Mouse (Mus musculus) left cerebral cortex, postnatal 14 days (tissue): ENCODE data around the gene Myo16. TPM values are rescaled to one million over a fixed set of nuclear protein-coding genes. Genes with fewer than 3 reads are reported as not detected.

ENCODE experiments used
- DNase-seq, 2 experiments: peaks; one replicate each; pipeline ENCODE4 v3.0.0; 2021 to 2022; ENCODE audit warnings: low spot score in 2 of 2, mixed read lengths in 1 of 2
- intact Hi-C: fragments of 180-260 bp; cut with DNase I; formaldehyde crosslinking; loops from one replicate; pipeline ENCODE4 v1.15.1; 2025
- total RNA-seq, 2 experiments: library from RNA; stranded (reverse); gene quantifications; 2 replicates each; pipeline ENCODE4 v1.2.3; 2021

The Myo16 gene
- total RNA-seq, 2 experiments from 2014 or later, result 59.3 to 64.5 TPM

GRCm38 (mm10) chr8:10490874-10491273 lies 337.2 kb downstream of the Myo16 start:
- intact Hi-C loops, result no loop called here
- peak in 1 of 2 experiments; percentile 14 for DNase-seq

GRCm38 (mm10) chr8:10499846-10500245 lies 346.1 kb downstream of the Myo16 start:
- intact Hi-C loops, result no loop called here
- DNase-seq, result no peak

- no peak for DNase-seq
- intact Hi-C loops, result no loop called here
Observed at GRCm38 (mm10) chr8:10500465-10500864, 346.8 kb downstream of the Myo16 start.

- no peak for DNase-seq
- intact Hi-C loops, result no loop called here
Observed at GRCm38 (mm10) chr8:10501750-10502149, 348.0 kb downstream of the Myo16 start.

GRCm38 (mm10) chr8:10512105-10512504 lies 358.4 kb downstream of the Myo16 start:
- no peak for DNase-seq
- intact Hi-C loops, result no loop called here

GRCm38 (mm10) chr8:10517381-10517780 lies 363.7 kb downstream of the Myo16 start:
- intact Hi-C loops, result no loop called here
- no peak for DNase-seq

GRCm38 (mm10) chr8:10519276-10519675 lies 365.6 kb downstream of the Myo16 start:
- intact Hi-C loops, result no loop called here
- no peak for DNase-seq

GRCm38 (mm10) chr8:10521463-10521862 lies 367.8 kb downstream of the Myo16 start:
- intact Hi-C loops, result no loop called here
- no peak for DNase-seq

GRCm38 (mm10) chr8:10525686-10526085 lies 372.0 kb downstream of the Myo16 start:
- intact Hi-C loops, result loop anchor here (5.0 kb wide), 1 partner anchor 48 kb away; no protein-coding TSS in a partner anchor

GRCm38 (mm10) chr8:10526616-10527015 lies 372.9 kb downstream of the Myo16 start:
- intact Hi-C loops, result loop anchor here (5.0 kb wide), 1 partner anchor 49 kb away; no protein-coding TSS in a partner anchor
- peak in 1 of 2 experiments; percentile 61 for DNase-seq

More at GRCm38 (mm10) chr8:10525686-10526085, 372.0 kb downstream of the Myo16 start:
- no peak for DNase-seq

GRCm38 (mm10) chr8:10534619-10535286 lies 381.0 kb downstream of the Myo16 start:
- intact Hi-C loops, result no loop called here
- DNase-seq, result peak; percentile 76 to 86

- peak; percentile 49 to 81 for DNase-seq
- intact Hi-C loops, result no loop called here
Observed at GRCm38 (mm10) chr8:10538319-10538718, 384.6 kb downstream of the Myo16 start.

- peak in 1 of 2 experiments; percentile 37 for DNase-seq
- intact Hi-C loops, result no loop called here
Observed at GRCm38 (mm10) chr8:10539665-10540064, 386.0 kb downstream of the Myo16 start.

GRCm38 (mm10) chr8:10545890-10546289 lies 392.2 kb downstream of the Myo16 start:
- intact Hi-C loops, result no loop called here
- peak; percentile 59 to 69 for DNase-seq

GRCm38 (mm10) chr8:10546519-10546918 lies 392.8 kb downstream of the Myo16 start:
- intact Hi-C loops, result no loop called here
- peak; percentile 43 to 58 for DNase-seq

GRCm38 (mm10) chr8:10548003-10548584 lies 394.4 kb downstream of the Myo16 start:
- peak in 1 of 2 experiments; percentile 37 for DNase-seq
- intact Hi-C loops, result no loop called here

- intact Hi-C loops, result no loop called here
- no peak for DNase-seq
Observed at GRCm38 (mm10) chr8:10549434-10549833, 395.7 kb downstream of the Myo16 start.

- intact Hi-C loops, result no loop called here
- no peak for DNase-seq
Observed at GRCm38 (mm10) chr8:10557961-10558360, 404.2 kb downstream of the Myo16 start.

- DNase-seq, result no peak
- intact Hi-C loops, result no loop called here
Observed at GRCm38 (mm10) chr8:10559479-10559878, 405.8 kb downstream of the Myo16 start.

- intact Hi-C loops, result no loop called here
- no peak for DNase-seq
Observed at GRCm38 (mm10) chr8:10561616-10562015, 407.9 kb downstream of the Myo16 start.

GRCm38 (mm10) chr8:10562046-10562445 lies 408.3 kb downstream of the Myo16 start:
- DNase-seq, result no peak
- intact Hi-C loops, result no loop called here
